Mouse (Mus musculus): ENCODE results near the gene Vmn2r107. TPM values are rescaled to one million over a fixed set of nuclear protein-coding genes. Genes with fewer than 3 reads are reported as not detected.

Vmn2r107 gene
- polyA plus RNA-seq (2017; shearing (Covaris generic)) = not detected

GRCm38 (mm10) chr17:20344942-20345341, at the start of gene Vmn2r107:
Gene Vmn2r107 (plus strand): TSS chr17:20345242.

GRCm38 (mm10) chr17:20413846-20414245, 68.8 kb downstream of the Vmn2r107 start, which contains the start of gene Vmn1r224:
Gene Vmn1r224 (plus strand): TSS chr17:20414146.

Other genes starting within 250 kb of the Vmn2r107 start
- gene Fpr-rs7, start 231.0 kb upstream of the Vmn2r107 start, polyA plus RNA-seq (2017; shearing (Covaris generic)) = not detected
- gene Fpr-rs6, start 162.1 kb upstream of the Vmn2r107 start, polyA plus RNA-seq (2017; shearing (Covaris generic)) = not detected
- not detected for gene Vmn2r105, start 110.2 kb upstream of the Vmn2r107 start, polyA plus RNA-seq (2017; shearing (Covaris generic))
- not detected for gene Vmn2r106, start 59.7 kb upstream of the Vmn2r107 start, polyA plus RNA-seq (2017; shearing (Covaris generic))
- gene Vmn1r224, start 68.9 kb downstream of the Vmn2r107 start, polyA plus RNA-seq (2017; shearing (Covaris generic)) = not detected
- gene Vmn2r108, start 136.1 kb downstream of the Vmn2r107 start, polyA plus RNA-seq (2017; shearing (Covaris generic)) = not detected
- gene Vmn1r225, start 152.9 kb downstream of the Vmn2r107 start, polyA plus RNA-seq (2017; shearing (Covaris generic)) = not detected
- not detected for gene Vmn2r109, start 219.5 kb downstream of the Vmn2r107 start, polyA plus RNA-seq (2017; shearing (Covaris generic))